Mouse (Mus musculus) T-helper 17 cell (primary cell): ENCODE data around the gene Ddn.

Experiments
- in situ Hi-C, 2 experiments: fragments of 300-600 bp; cut with MboI, MseI; formaldehyde crosslinking; loops; 1 replicate in 1 of 2; 2 replicates in 1 of 2; pipeline ENCODE4 v1.15.1; 2025; ENCODE audit warnings: high pct_unique_total_duplicates in 2 of 2

The Ddn gene

DNA sequence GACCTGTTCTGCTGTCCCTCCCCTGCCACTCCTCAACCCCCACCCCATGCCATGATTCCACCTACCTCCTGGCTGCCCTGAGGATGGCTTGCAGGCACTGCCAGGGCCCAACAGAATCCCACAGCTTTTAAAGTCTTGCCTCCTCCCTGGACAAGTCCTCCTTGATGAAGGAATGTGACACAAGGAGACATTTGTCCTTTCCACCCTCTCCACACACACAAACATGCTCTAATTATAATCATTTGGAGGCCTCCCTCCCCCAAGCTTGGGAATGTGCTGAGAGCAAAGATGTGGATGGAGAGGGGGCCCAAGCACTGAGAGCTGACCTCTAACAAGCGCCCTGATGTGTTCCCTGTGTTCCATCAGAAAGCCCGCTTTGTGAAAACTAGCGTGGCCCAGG lies at the start of gene Ddn:
TSS of gene Ddn (minus strand) at position 101 of the 400 bp plus-strand sequence.
- in situ Hi-C loops = no loop called here

DNA sequence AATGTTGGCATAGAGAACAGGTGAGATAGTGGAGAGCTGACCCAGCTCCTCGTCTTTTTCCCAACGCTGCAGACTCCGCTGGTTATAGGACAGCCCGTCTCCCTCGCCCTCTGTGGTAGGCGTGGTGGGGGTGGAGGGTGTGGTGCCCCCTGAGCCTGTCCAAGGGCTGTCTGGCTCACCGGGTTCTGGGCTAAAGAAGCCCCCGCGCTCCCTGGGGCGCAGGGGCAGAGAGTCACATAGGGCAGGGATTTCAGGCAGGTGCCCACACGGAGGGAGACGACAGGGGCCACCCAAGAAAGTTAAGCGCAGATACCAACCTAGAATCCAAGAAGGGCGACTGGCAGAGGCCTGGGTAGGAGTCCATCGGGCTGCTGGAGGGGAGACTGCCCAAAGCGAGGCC lies 44.9 kb upstream of the Ddn start:
- in situ Hi-C loops = no loop called here

DNA sequence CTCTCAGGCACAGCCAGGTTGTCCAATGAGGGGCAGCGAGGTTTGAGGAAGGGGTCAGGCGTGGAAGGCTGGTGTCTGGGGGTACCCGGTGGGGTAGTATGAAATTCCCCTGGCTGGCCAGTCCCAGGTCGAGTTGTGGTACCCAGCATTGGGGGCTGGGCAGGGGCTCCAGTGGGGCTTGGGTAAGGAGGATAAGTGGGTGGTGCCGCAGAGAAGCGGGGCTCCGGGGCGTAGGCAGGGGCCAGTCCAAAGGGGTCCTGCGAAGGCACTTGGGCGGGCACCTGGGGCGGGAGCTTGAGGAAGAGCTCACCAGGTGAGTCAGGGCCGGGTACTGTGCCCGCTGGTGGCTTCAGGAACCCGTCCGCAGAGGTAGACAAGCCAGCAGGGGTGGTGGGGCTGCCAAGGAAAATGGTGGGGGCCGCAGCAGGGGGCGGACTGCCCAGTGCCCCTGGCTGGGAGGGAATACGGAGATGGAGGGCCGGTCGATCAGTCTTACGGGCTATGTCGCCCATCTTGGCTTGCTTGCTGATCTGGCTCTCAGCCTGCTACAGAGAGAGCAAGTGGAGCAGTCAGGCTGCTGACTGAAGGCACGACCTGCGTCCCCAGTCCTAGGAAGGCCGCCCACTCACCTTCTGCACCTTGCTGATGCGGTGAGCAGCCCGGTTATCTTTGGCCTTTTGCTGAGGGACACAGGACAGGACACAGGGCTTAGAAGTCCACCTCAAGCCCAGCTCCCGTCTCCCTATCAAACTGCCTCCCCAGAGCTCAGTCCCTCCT lies 44.1 kb upstream of the Ddn start:
- in situ Hi-C loops = no loop called here

DNA sequence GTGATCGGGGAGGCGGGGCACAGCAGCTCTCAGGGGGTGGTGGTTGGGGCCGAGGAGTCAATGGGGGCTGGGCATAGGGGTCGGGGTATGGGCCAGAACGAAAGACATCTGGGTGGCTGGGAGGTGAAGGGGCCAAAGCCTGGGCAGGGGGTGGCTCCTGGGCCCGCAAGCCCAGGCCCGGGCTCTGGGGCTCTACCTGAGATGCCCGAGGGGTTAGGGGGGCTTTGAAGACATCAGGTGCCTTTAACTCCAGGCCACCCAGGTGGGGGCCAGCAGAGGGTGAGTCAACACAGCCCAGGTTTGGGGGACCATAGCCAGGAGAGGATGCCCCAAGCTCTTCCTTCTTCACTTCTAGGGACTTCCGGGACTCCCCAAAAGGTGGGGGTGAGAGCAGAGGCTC lies 43.4 kb upstream of the Ddn start:
- in situ Hi-C loops = no loop called here

DNA sequence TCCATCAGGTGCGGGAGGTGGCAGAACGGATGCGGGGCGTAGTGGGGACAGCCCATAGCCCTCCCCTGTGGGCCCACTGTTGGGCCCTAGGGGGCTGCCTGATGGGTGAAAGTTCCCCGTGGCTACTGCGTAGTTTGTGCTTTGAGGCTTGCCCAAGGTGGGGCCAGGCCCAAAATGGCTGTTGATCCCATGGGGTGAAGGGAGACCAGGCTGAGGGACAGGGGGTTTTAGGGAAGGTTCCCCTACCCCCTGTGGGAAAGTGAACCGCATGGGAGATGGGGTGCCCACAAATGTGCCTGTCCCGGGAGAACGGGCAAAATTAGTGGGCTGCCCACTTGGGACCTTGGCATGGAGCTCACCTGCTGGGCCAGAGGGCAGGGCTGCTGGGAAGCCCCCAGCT lies 42.8 kb upstream of the Ddn start:
- in situ Hi-C loops = no loop called here

DNA sequence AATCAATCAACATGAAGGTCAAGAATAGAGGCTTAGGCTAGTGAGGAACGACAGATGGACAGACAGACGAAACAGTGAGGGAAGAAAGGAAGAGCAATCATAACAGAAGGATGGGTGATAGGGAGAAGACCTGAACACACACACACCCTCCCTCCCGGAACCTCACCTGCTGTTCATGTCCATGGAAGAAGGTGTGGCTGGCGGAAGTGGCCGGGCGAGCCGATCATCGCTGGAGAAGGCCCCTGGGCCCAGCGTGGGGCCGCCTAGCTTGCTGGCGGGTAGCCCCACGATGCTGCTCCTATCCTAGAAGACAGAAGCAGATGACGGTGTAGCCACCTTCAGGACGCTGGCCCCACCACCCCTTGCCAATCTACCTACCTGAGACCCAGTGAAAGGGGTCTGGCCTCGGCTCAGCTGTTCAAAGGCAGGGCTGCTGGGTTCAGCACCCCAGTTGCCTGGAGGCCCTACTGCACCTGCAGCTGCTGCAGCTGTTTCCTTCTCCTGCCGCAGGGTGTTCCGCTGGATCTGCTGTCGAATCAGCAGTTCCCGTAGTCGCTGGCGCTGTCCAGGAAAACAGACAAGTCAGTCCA lies 42.0 kb upstream of the Ddn start:
- in situ Hi-C loops = no loop called here

DNA sequence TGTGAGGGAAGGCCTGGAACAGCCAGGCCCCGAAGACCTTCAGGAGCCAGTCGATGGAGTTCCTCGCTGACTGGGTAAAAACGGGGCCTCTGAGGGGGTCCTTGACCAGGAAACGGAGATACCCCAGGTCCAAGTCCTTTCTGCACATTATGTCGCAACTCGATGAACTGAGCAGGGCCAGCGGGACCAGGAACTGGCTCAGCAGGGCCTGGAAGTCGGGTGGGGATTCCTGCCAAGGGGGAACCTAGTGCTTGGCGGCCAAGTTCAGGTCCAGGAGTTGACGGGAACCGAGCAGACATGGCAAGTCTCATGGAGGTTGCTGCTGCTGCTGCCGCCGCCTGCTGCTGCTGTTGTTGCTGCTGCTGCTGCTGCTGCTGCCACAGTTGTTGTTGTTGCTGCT lies 41.4 kb upstream of the Ddn start:
- in situ Hi-C loops = no loop called here

DNA sequence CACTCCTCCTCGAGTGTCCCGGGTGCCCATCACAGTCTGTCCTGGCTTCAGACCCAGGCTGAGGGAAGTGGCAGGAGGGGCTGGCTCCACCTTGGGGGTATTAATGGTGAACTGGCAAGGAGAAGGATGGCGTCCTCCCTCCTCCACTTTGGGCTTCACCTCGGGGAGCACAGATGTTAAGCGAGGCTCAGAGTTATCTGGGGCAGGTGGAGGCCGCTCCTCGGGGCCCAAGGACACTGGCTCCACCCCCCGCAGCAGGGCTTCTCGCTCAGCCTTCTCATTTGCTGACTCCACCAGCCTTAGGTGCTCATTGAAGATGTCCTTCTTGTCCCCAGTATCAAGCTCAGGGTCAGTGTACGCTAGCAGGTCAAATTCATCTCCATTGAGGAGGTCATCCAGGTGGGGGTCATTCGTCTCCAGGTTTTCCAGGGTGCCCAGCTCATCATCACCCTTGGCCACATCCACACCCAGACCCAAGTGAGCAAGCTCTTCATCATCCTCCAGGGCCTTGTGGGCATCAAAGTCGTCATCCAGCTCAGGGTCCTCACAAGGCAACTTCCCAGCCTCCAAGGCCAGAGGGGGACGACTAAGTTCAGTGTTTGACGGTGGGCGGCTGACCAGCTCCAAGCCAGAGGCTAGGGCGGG lies 40.8 kb upstream of the Ddn start:
- in situ Hi-C loops = no loop called here

DNA sequence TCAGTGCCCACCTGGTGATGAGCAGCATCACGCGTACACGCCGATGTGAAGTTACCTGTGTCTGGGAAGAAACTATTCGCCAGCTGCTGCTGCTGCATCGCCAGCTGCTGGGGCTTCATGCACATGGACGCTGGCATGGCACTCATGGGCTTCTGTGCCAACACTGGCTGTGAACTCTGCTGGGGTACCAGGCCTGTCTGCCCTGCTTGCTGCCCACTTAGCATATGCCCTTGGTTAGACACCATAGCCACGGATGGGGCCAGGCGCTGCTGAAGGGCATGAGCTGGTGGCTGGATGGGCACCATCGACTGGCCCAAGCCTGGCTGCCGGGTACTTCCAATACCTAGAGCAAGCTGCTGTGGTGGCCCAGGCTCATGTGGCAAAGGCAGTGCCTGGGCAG lies 39.9 kb upstream of the Ddn start:
- in situ Hi-C loops = no loop called here

DNA sequence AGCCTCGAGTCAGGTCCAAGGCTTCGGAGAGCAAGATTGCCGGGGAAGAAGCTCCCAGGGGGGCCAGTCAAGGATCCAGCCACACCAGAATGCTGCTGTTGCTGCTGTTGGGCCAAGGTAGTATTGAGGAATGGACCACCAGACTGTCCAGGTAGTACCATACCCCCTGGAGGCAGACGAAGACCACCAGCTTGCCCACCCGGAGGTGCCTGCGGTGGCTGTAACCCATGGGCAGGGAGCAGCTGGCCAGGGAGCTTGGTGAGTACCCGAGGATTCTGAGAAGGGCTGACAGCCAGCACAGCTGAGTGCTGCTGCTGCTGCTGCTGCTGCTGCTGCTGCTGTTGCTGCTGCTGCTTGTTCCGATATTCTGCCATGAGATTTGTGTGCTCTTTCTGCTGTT lies 36.9 kb upstream of the Ddn start:
- in situ Hi-C loops = no loop called here

DNA sequence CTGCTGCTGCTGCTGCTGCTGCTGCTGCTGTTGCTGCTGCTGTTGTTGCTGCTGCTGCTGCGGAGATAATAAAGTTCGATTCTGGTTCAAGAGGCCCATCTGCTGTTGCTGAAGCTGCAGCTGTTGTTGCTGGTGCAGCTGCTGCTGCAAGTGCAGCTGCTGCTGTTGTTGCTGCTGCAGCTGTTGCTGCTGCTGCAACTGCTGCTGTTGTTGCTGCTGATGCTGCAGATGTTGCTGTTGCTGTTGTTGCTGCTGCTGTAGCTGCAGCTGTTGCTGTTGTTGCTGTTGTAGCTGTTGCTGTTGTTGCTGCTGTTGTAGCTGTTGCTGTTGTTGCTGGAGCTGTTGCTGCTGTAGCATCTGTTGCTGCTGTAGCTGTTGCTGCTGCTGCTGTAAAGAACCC lies 35.9 kb upstream of the Ddn start:
- in situ Hi-C loops = no loop called here

DNA sequence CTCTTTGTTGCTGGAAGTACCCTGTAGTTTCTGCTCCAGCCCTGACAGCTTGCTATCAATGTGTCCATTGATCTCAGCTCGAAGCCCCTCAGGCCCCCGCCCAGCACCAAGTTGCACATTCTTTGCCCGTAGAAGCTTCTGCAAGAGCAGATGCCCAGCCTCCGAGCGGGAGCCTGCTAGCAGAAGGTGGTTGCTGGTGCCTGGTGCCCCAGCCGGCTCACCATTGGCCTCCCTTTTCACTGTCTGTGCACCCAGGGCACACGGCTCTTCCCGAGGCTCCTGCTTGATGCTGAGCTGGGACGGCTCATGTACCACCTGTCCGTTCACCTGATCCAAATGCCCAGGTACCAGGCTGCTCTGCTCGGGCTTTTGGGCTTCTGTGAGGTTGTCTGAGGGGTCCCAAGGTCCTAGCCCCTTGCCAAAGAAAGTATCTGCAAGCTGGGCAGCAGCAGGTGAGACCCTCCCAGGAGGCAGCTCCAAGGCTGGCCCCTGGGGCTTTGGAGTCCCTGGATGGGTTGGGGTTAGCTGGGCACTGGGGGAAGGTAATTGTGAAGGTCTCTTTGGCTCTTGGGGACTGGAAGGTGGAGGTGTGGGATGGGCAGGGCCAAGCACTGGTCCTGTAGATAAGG lies 34.4 kb upstream of the Ddn start:
- in situ Hi-C loops = no loop called here

DNA sequence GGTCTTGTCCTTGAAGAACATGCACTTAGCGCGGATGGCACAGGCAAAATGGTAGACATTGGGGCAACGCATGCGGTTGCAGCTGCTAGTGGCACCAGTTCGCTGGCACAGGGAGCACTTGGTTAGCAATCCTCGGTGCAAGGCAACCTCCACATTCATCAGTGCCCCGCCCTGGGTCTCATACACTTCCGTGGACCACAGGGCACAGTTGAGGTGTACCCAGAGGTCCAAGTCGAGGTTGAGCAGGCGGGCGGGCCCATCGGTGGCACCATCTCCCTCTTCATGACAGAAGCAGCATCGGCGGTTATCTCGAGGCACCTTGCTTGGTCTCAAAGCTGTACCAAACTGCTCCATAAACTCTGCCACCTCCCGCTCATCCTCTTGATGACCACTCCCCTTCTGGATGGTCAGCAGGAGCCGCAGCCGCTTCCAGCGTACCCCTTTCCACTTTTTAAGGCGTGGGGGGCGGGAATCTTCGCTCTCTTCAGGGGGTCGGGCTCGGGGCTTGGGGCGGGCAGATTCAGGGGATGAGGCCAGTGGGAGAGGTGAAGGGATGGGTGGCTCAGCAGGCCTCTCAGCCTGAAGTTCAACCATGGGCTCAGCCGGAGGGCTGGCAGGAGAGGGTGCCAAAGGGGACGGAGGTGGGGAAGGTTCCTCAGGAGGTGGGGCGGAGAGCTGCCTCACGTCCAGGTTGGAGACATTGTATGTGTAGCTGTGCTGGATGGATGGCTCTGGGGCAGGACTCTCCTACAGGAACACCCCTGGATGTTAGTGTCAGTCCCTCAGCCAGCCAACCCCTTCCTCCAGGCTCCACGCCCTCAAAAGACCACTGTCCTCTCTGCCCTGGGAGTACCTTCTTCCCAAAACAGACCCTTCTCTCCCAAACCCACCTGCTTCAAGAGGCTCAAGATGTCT lies 30.6 kb upstream of the Ddn start:
- in situ Hi-C loops = no loop called here

DNA sequence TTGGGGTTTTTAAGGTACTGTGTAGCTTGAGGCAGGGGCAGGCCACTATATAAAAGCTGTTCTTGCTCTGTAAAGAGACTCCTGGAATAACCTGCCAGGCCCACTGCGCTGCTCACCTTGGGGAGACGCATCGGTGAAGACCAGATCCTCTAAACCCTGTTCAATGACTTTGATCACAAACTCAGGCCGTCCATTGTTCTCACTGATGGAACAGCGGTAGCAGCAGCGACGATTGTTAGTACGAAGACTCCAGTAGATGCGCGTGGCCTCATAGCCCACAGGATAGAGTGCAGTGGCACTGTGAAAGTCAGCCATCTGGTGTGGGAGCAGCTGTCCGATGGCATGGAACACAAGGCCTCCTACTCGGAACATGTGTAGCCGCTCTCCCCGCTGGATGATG lies 29.9 kb upstream of the Ddn start:
- in situ Hi-C loops = no loop called here

DNA sequence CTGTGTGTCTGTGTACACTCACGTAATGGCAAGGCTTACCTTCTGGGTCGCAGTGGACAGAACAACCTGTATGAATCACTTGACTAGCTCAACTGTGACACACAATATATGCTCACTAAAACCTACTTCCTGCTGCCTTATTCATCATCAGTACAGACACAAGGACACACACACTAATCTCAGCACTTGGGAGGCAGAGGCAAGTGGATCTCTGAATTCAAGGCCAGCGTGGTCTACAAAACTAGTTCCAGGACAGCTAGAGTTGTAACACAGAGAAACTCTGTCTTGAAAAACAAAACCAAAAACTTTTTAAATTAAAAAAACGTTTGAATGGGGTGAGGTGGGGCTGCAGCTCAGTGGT lies 28.4 kb upstream of the Ddn start:
- in situ Hi-C loops = no loop called here

DNA sequence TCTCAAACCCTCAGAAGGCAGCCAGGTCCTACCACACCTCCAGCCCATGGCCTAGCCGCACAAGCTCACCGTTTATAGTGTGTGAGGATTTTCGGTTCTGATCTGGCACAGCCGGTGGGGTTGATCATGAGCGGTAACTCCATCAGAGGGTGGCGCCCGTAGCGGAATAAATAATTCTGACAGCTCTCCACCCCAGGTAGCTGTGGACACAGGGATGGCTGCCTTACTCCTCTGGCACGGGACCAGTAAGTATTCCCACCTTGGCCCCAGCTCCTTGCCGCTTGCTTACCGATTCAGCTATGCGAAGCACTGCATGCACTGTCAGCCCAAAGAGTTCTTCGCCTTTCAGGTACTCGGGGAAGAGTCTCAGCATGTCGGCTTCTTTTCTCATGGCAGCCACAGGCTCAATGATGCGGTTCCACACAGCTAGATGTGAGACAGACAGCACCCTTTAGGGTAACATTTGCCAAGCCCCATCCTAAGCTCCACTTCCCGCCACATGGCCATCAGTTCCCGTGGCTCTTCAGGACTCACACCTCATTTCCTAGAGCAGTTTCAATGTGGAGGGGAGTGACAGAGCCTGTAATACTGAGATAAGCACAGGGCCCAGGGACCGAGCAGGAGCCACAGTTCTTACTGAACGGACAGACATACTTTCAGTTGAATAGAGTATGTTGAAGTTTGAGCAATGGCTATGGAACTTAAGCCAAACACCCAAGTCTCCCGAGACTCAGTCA lies 27.9 kb upstream of the Ddn start:
- in situ Hi-C loops = no loop called here

DNA sequence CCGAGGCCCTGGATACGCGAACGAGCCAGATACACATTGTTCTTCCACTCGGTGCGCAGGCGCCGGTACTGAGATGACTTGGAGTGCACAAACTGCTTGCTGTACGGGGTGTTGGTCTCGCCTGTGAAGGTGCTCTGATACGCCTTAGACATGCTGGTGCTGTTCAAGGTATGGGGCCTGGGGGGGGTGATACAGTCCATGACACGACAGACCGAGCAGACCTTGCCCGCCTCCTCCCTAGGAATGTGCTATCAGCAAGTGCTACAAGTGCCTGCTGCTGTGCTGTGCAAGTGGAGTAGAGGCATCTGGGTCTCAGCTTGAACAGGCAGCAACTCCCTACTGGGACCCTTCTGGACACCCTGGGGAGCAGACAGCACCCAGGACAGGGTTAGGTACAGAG lies 26.0 kb upstream of the Ddn start:
- in situ Hi-C loops = no loop called here

DNA sequence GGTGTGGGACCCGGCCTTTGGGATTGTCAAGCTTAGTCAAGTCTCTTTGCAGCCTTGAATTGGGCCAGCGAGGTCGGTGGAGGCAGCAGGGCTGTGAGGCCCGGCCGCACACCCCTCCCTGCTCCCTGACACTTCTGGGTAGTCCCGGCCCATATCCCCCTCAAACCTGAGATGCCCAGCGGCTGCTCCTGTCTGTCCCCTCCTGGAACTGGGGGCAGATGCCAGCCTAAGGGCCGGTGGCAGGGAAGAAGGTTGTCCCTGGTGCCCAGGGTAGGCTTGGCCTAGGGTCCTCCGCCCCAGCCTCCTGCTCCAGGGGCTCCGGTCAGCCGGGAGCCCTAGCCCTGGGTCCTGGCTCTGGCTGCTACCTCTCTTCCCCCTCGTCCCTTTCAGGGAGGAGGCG lies 24.8 kb upstream of the Ddn start:
- in situ Hi-C loops = loop anchor here in 1 of 2 experiments (5.0 kb wide), 1 partner anchor 33 kb away; no protein-coding TSS in a partner anchor

DNA sequence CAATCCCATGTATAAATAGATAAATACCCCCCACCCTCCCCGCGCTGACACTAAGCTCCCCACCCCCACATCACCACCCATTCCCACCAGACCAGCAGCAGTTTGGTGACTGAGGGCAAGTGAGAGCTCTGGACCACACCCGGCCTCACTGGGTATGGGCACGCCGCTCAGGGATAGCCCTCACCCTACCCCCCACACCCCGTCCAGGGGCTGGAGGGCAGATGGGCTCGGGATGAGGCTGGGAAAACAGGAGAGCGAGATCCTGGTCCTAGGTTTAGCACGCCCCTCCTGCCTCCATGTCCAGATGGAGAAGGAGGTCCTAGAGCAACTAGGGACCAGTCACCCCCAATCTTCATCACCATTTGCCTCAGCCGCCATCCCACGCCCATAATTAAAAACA lies 24.0 kb upstream of the Ddn start:
- in situ Hi-C loops = loop anchor here in 1 of 2 experiments (5.0 kb wide), 1 partner anchor 34 kb away; no protein-coding TSS in a partner anchor

DNA sequence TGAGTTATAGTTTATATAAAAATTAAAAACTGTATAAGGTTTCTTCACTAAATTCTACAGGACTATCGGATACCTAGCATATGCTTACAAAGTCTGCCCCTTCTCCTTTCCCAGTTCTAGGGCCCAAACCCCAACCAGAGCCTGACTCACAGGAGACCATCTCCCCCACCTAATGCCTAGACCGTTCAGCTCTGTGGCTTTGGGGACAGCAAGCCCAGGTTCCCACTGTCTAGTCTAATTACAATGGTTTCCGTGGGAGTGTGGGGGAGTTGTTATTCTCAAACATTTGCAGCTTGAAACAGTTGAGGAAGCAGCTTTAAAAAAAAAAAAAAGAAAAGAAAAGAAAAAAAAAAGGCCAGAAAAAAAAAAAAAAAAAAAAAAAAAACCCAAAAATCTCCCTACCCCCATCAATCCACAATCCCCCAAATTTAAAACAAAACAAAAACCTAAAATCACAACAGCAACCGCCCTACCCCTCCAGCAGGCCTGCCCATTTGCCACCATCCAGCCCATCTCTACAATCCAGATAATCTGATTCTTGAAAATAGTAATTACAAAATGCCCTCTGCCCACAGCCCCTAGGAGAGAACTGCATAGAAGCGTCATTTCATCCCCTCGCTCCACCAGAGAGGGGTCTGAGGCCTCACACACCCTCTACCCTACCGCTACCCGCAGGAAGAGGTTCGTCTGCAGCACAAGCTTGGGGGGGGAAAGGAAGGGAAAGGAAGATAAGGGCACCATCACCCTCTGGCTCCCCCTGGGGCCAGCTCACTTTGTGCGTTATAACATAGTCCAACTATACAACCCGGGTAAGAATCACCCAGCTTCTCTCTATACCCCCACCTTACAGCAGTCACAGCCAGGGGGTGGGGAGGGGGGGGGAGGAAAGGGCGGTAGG lies 23.1 kb upstream of the Ddn start:
- in situ Hi-C loops = loop anchor here in 1 of 2 experiments (5.0 kb wide), 1 partner anchor 35 kb away; no protein-coding TSS in a partner anchor
